Mouse (Mus musculus): ENCODE results near the gene Olfr1110. TPM values are rescaled to one million over a fixed set of nuclear protein-coding genes. Genes with fewer than 3 reads are reported as not detected.
"Not testable (repeated sequence)": the region's sequence is repeated elsewhere in the genome, so short reads cannot be mapped to it uniquely, and the experiment has no call there.

The Olfr1110 gene
- polyA plus RNA-seq (2015; fragmentation: Nextera tagmentation; extraction: Ambion mirVana) = not detected in 2 replicates

GRCm38 (mm10) chr2:87140200-87140599 is at the start of gene Olfr1110:
Gene Olfr1110, minus strand, starts transcription at chr2:87140300.
- WGBS = 86% methylated on average over 1 of the region's 1 CpGs
- H3K9me3 ChIP-seq = no peaks in the 10 kb centered on the region
- no peak within 1 kb of the TSS for H3K4me2 ChIP-seq (replicated peaks)
- no peak for ATAC-seq
- no peak within 1 kb of the TSS for H3K4me3 ChIP-seq (replicated peaks)
- no peaks in the 10 kb centered on the region for H3K4me1 ChIP-seq (replicated peaks)
- H3K9ac ChIP-seq (replicated peaks) = no peak within 1 kb of the TSS
- no peaks in the 10 kb centered on the region for H3K27me3 ChIP-seq
- H3K36me3 ChIP-seq = no peaks in the 10 kb centered on the region
- no peak within 1 kb of the TSS for H3K27ac ChIP-seq

- Histone ChIP-seq H3K4me1 (replicated peaks) (no peaks in the 10 kb centered on the region), H3K4me3 (replicated peaks) (no peak within 1 kb of the TSS), H3K4me2 (replicated peaks) (no peak within 1 kb of the TSS), H3K27ac (no peak within 1 kb of the TSS), H3K9ac (replicated peaks) (no peak within 1 kb of the TSS), H3K36me3 (no peaks in the 10 kb centered on the region), H3K27me3 (no peaks in the 10 kb centered on the region), H3K9me3 (no peaks in the 10 kb centered on the region)
- 88% methylated on average over 1 of the region's 1 CpGs for whole genome bisulfite sequencing
- no peak for ATAC-seq
Observed at GRCm38 (mm10) chr2:87187498-87187897, 47.4 kb upstream of the Olfr1110 start, which contains the start of gene Olfr1112. Gene Olfr1112, plus strand, starts transcription at chr2:87187798.

- WGBS = 86% methylated on average over 2 of the region's 2 CpGs
- ATAC-seq; H3K9ac ChIP-seq (replicated peaks); H3K4me3 ChIP-seq (replicated peaks); H3K4me2 ChIP-seq (replicated peaks); H3K4me1 ChIP-seq (replicated peaks); H3K36me3 ChIP-seq; H3K9me3 ChIP-seq; H3K27me3 ChIP-seq; H3K27ac ChIP-seq: not testable (repeated sequence)
Observed at GRCm38 (mm10) chr2:87167731-87168130, 27.6 kb upstream of the Olfr1110 start.

GRCm38 (mm10) chr2:87152524-87152923 is 12.4 kb upstream of the Olfr1110 start, which contains the start of gene Olfr1111:
Gene Olfr1111, minus strand, starts transcription at chr2:87152624.
- no peak for ATAC-seq
- Histone ChIP-seq H3K9ac (replicated peaks) (no peak within 1 kb of the TSS), H3K4me1 (replicated peaks) (no peaks in the 10 kb centered on the region), H3K27me3 (no peaks in the 10 kb centered on the region), H3K4me3 (replicated peaks) (no peak within 1 kb of the TSS), H3K36me3 (no peaks in the 10 kb centered on the region), H3K4me2 (replicated peaks) (no peak within 1 kb of the TSS), H3K9me3 (no peaks in the 10 kb centered on the region), H3K27ac (no peak within 1 kb of the TSS)

- H3K27me3 ChIP-seq = no peaks in the 10 kb centered on the region
- no peak within 1 kb of the TSS for H3K4me3 ChIP-seq (replicated peaks)
- H3K9ac ChIP-seq (replicated peaks) = no peak within 1 kb of the TSS
- H3K4me2 ChIP-seq (replicated peaks) = no peak within 1 kb of the TSS
- no peak for ATAC-seq
- H3K4me1 ChIP-seq (replicated peaks) = no peaks in the 10 kb centered on the region
- H3K27ac ChIP-seq = no peak within 1 kb of the TSS
- no peaks in the 10 kb centered on the region for H3K36me3 ChIP-seq
- no peaks in the 10 kb centered on the region for H3K9me3 ChIP-seq
Observed at GRCm38 (mm10) chr2:87114467-87114866, 25.6 kb downstream of the Olfr1110 start, which contains the start of gene Olfr259. Gene Olfr259, minus strand, starts transcription at chr2:87114567.

- Histone ChIP-seq H3K4me3 (replicated peaks) (no peak within 1 kb of the TSS), H3K4me1 (replicated peaks) (no peaks in the 10 kb centered on the region), H3K4me2 (replicated peaks) (no peak within 1 kb of the TSS), H3K9ac (replicated peaks) (no peak within 1 kb of the TSS), H3K27ac (no peak within 1 kb of the TSS), H3K27me3 (no peaks in the 10 kb centered on the region), H3K36me3 (no peaks in the 10 kb centered on the region), H3K9me3 (no peaks in the 10 kb centered on the region)
- no peak for ATAC-seq
- WGBS = 55% methylated on average over 1 of the region's 1 CpGs
Observed at GRCm38 (mm10) chr2:87095908-87096307, 44.2 kb downstream of the Olfr1110 start, which contains the start of gene Olfr1109. Gene Olfr1109, minus strand, starts transcription at chr2:87096008.

Other genes with a start within 250 kb of the Olfr1110 start
- not detected in 2 replicates for gene Olfr1097, start 248.1 kb downstream of the Olfr1110 start, polyA plus RNA-seq (2015; fragmentation: Nextera tagmentation; extraction: Ambion mirVana)
- not detected in 2 replicates for gene Olfr1098, start 215.8 kb downstream of the Olfr1110 start, polyA plus RNA-seq (2015; fragmentation: Nextera tagmentation; extraction: Ambion mirVana)
- gene Olfr1099, start 179.6 kb downstream of the Olfr1110 start, polyA plus RNA-seq (2015; fragmentation: Nextera tagmentation; extraction: Ambion mirVana) = not detected in 2 replicates
- gene Olfr1100, start 160.3 kb downstream of the Olfr1110 start, polyA plus RNA-seq (2015; fragmentation: Nextera tagmentation; extraction: Ambion mirVana) = not detected in 2 replicates
- gene Olfr1101, start 149.1 kb downstream of the Olfr1110 start, polyA plus RNA-seq (2015; fragmentation: Nextera tagmentation; extraction: Ambion mirVana) = not detected in 2 replicates
- not detected in 2 replicates for gene Olfr1102, start 141.9 kb downstream of the Olfr1110 start, polyA plus RNA-seq (2015; fragmentation: Nextera tagmentation; extraction: Ambion mirVana)
- not detected in 2 replicates for gene Olfr1104, start 113.2 kb downstream of the Olfr1110 start, polyA plus RNA-seq (2015; fragmentation: Nextera tagmentation; extraction: Ambion mirVana)
- gene Olfr1105, start 103.8 kb downstream of the Olfr1110 start, polyA plus RNA-seq (2015; fragmentation: Nextera tagmentation; extraction: Ambion mirVana) = not detected in 2 replicates
- gene Olfr1106, start 88.0 kb downstream of the Olfr1110 start, polyA plus RNA-seq (2015; fragmentation: Nextera tagmentation; extraction: Ambion mirVana) = not detected in 2 replicates
- gene Olfr1107, start 64.5 kb downstream of the Olfr1110 start, polyA plus RNA-seq (2015; fragmentation: Nextera tagmentation; extraction: Ambion mirVana) = not detected in 2 replicates
- not detected in 2 replicates for gene Olfr1109, start 44.3 kb downstream of the Olfr1110 start, polyA plus RNA-seq (2015; fragmentation: Nextera tagmentation; extraction: Ambion mirVana)
- not detected in 2 replicates for gene Olfr259, start 25.7 kb downstream of the Olfr1110 start, polyA plus RNA-seq (2015; fragmentation: Nextera tagmentation; extraction: Ambion mirVana)
- not detected in 2 replicates for gene Olfr1111, start 12.3 kb upstream of the Olfr1110 start, polyA plus RNA-seq (2015; fragmentation: Nextera tagmentation; extraction: Ambion mirVana)
- not detected in 2 replicates for gene Olfr1112, start 47.5 kb upstream of the Olfr1110 start, polyA plus RNA-seq (2015; fragmentation: Nextera tagmentation; extraction: Ambion mirVana)
- gene Olfr1113, start 68.7 kb upstream of the Olfr1110 start, polyA plus RNA-seq (2015; fragmentation: Nextera tagmentation; extraction: Ambion mirVana) = not detected in 2 replicates
- not detected in 2 replicates for gene Olfr1115, start 107.7 kb upstream of the Olfr1110 start, polyA plus RNA-seq (2015; fragmentation: Nextera tagmentation; extraction: Ambion mirVana)
- not detected in 2 replicates for gene Olfr1116, start 127.2 kb upstream of the Olfr1110 start, polyA plus RNA-seq (2015; fragmentation: Nextera tagmentation; extraction: Ambion mirVana)
- gene Olfr1118, start 167.3 kb upstream of the Olfr1110 start, polyA plus RNA-seq (2015; fragmentation: Nextera tagmentation; extraction: Ambion mirVana) = not detected in 2 replicates
- not detected in 2 replicates for gene Olfr1120, start 214.5 kb upstream of the Olfr1110 start, polyA plus RNA-seq (2015; fragmentation: Nextera tagmentation; extraction: Ambion mirVana)
- gene Olfr1121, start 229.6 kb upstream of the Olfr1110 start, polyA plus RNA-seq (2015; fragmentation: Nextera tagmentation; extraction: Ambion mirVana) = not detected in 2 replicates
- gene Olfr1122, start 245.5 kb upstream of the Olfr1110 start, polyA plus RNA-seq (2015; fragmentation: Nextera tagmentation; extraction: Ambion mirVana) = not detected in 2 replicates